Mouse (Mus musculus) testis, adult 2 months (tissue): ENCODE results near the gene Bcl2. TPM values are rescaled to one million over a fixed set of nuclear protein-coding genes. Genes with fewer than 3 reads are reported as not detected.

Experiments used
- H3K27ac ChIP-seq: fragments of 200-500 bp; 2 replicates; pipeline ENCODE4 v1.5.1; 2012; ENCODE audit warnings: low read depth, low read length; ENCODE audit not compliant: control insufficient read depth, insufficient read depth
- H3K27me3 ChIP-seq: fragments of 200-500 bp; 2 replicates; pipeline ENCODE4 v1.6.1; 2012; ENCODE audit warnings: mild to moderate bottlenecking, low read length, moderate library complexity; ENCODE audit not compliant: control insufficient read depth, insufficient read depth
- H3K36me3 ChIP-seq: fragments of 200-500 bp; 2 replicates; pipeline ENCODE4 v1.6.1; 2012; ENCODE audit warnings: mild to moderate bottlenecking, low read length; ENCODE audit not compliant: control insufficient read depth, insufficient read depth
- H3K4me1 ChIP-seq: fragments of 200-500 bp; 2 replicates; pipeline ENCODE4 v1.6.1; 2012; ENCODE audit warnings: low read length; ENCODE audit not compliant: control insufficient read depth, insufficient read depth
- H3K4me3 ChIP-seq: fragments of 200-500 bp; 2 replicates; pipeline ENCODE4 v1.5.1; 2012; ENCODE audit warnings: low read depth, mild to moderate bottlenecking, low read length, moderate library complexity, mixed read lengths; ENCODE audit not compliant: control insufficient read depth
- CTCF ChIP-seq: fragments of 200-500 bp; IDR thresholded peaks from 2 replicates; pipeline ENCODE4 v1.5.1; 2012; ENCODE audit warnings: low read depth, mild to moderate bottlenecking, inconsistent platforms, low read length, moderate library complexity; ENCODE audit not compliant: control insufficient read depth, insufficient read depth, insufficient replicate concordance
- POLR2A ChIP-seq: fragments of 200-500 bp; IDR thresholded peaks from 2 replicates; pipeline ENCODE4 v1.6.1; 2012; ENCODE audit warnings: low read depth, mild to moderate bottlenecking, inconsistent platforms, low read length, moderate library complexity; ENCODE audit not compliant: control insufficient read depth
- polyA plus RNA-seq: library from polyadenylated mRNA; depleted of rRNA; stranded (reverse); fragments of >200 nt; gene quantifications from 2 replicates; pipeline ENCODE4 v1.2.3, GENCODE M21; 2012

The Bcl2 gene
- polyA plus RNA-seq, 1 experiment, result 0.11 TPM

GRCm38 (mm10) chr1:106750656-106751055 is 36.6 kb upstream of the Bcl2 start:
- H3K27ac ChIP-seq, result no peak overlapping the region
- no peaks in the 10 kb centered on the region for H3K4me1 ChIP-seq
- H3K4me3 ChIP-seq, result no peak overlapping the region
- H3K27me3 ChIP-seq, result no peaks in the 10 kb centered on the region
- no peak for TF ChIP-seq CTCF
- no peak for TF ChIP-seq POLR2A
- H3K36me3 ChIP-seq, result no peaks in the 10 kb centered on the region

- TF ChIP-seq POLR2A (no peak), CTCF (no peak)
- H3K27me3 ChIP-seq, result no peaks in the 10 kb centered on the region
- H3K27ac ChIP-seq, result no peak overlapping the region
- no peaks in the 10 kb centered on the region for H3K4me1 ChIP-seq
- H3K4me3 ChIP-seq, result no peak overlapping the region
- H3K36me3 ChIP-seq, result no peaks in the 10 kb centered on the region
Measured at GRCm38 (mm10) chr1:106748555-106749315, 34.7 kb upstream of the Bcl2 start.

DNA sequence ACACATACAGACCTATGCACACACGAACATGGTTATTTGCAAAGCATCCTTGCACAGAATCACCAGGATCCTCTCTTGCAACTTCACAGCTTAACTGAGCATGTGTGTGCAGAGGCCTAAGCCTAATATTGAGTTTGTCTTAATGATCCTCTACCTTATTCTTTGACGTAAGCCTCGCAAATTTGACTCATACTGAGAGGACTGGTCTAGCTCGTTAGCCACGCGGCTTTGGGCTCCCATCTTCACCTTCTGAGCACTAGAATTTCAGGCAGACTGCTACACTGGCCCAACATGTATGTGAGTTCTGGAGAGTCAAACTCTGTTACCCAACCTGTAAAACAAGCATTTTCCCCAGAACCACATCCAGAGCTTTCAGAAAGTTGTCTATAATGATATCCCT is 28.9 kb upstream of the Bcl2 start:
- Histone ChIP-seq H3K4me1 (no peaks in the 10 kb centered on the region), H3K4me3 (no peak overlapping the region), H3K27ac (no peak overlapping the region), H3K36me3 (no peaks in the 10 kb centered on the region), H3K27me3 (no peaks in the 10 kb centered on the region)
- TF ChIP-seq POLR2A, result no peak
- no peak for TF ChIP-seq CTCF

- Histone ChIP-seq H3K36me3 (no peaks in the 10 kb centered on the region), H3K4me3 (peak overlapping the region; percentile 1), H3K4me1 (no peaks in the 10 kb centered on the region), H3K27me3 (no peaks in the 10 kb centered on the region), H3K27ac (no peak overlapping the region)
- TF ChIP-seq CTCF, result no peak
- TF ChIP-seq POLR2A, result no peak
Measured at GRCm38 (mm10) chr1:106740735-106741134, 26.7 kb upstream of the Bcl2 start.

DNA sequence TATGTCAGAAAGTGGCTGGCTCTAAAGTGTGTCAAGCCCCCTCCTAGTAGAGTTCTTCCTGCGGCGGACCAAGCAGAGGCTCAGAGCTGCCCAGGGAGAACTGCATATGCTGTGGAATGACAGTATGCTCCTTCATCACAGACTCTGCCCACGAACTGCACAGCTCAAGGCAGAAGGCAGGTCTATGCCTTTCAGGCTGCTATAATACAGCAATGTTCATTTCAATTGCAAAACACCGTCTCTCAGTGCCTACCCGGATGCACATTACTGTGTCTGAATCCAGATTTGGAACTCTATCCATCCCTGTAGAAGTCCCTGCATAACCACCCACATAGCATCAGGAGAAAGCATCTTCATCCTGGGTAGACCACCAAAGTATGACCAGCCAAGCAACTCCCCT is 25.7 kb upstream of the Bcl2 start:
- TF ChIP-seq POLR2A (no peak), CTCF (no peak)
- H3K36me3 ChIP-seq, result no peaks in the 10 kb centered on the region
- H3K4me3 ChIP-seq, result no peak overlapping the region
- H3K27me3 ChIP-seq, result no peaks in the 10 kb centered on the region
- H3K4me1 ChIP-seq, result no peaks in the 10 kb centered on the region
- no peak overlapping the region for H3K27ac ChIP-seq

GRCm38 (mm10) chr1:106738092-106738491 is 24.0 kb upstream of the Bcl2 start:
- TF ChIP-seq POLR2A, result no peak
- no peak for TF ChIP-seq CTCF
- no peaks in the 10 kb centered on the region for H3K27me3 ChIP-seq
- H3K4me1 ChIP-seq, result no peaks in the 10 kb centered on the region
- H3K4me3 ChIP-seq, result no peak overlapping the region
- no peaks in the 10 kb centered on the region for H3K36me3 ChIP-seq
- no peak overlapping the region for H3K27ac ChIP-seq

DNA sequence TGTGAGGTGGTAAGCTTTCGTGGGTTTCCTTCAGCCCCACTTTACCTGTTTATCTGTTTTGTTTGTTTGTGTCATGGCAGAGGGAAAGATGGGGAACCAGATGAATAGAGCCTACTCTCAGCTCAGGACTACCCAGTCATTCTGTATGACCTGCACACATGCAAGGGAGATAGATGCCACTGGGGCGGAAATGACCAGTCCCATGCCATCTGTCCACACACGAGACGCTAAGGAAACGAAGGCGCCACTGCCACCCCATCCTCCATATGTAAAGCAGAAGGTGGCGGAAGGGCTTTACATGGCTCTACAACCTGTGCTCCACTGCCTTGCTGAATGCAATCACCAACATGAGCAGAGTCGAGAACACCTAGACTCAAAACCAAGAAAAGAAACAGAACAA is 22.1 kb upstream of the Bcl2 start:
- Histone ChIP-seq H3K27ac (no peak overlapping the region), H3K27me3 (no peaks in the 10 kb centered on the region), H3K4me3 (no peak overlapping the region), H3K36me3 (no peaks in the 10 kb centered on the region), H3K4me1 (no peaks in the 10 kb centered on the region)
- TF ChIP-seq CTCF, result no peak
- no peak for TF ChIP-seq POLR2A

DNA sequence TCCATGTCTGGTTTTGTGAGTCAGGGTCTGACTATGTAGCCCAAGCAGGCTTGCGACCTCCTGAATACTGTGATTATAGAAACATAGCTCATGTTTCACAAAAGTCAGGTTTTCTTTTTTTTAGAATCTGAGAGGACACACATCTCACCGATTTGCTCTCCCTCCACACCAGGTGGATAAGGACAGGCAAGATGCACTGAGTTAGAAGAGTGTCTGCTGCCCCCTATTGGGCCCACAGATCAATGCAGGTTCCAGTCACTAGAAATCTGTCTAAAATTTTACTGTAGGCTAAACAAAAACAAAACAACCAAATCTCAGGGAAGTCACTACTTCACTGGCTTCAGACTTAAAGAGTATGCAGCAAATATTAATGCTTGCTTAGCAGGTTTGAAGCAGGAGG is 21.5 kb upstream of the Bcl2 start:
- TF ChIP-seq CTCF, result peak; percentile 14; the same call in 1 of the 2 replicates
- TF ChIP-seq POLR2A, result no peak
- H3K4me3 ChIP-seq, result no peak overlapping the region
- no peaks in the 10 kb centered on the region for H3K27me3 ChIP-seq
- no peaks in the 10 kb centered on the region for H3K4me1 ChIP-seq
- H3K27ac ChIP-seq, result no peak overlapping the region
- no peaks in the 10 kb centered on the region for H3K36me3 ChIP-seq
